ENCODE assay signal across 7 mouse cellular contexts in the genomic region with DNA sequence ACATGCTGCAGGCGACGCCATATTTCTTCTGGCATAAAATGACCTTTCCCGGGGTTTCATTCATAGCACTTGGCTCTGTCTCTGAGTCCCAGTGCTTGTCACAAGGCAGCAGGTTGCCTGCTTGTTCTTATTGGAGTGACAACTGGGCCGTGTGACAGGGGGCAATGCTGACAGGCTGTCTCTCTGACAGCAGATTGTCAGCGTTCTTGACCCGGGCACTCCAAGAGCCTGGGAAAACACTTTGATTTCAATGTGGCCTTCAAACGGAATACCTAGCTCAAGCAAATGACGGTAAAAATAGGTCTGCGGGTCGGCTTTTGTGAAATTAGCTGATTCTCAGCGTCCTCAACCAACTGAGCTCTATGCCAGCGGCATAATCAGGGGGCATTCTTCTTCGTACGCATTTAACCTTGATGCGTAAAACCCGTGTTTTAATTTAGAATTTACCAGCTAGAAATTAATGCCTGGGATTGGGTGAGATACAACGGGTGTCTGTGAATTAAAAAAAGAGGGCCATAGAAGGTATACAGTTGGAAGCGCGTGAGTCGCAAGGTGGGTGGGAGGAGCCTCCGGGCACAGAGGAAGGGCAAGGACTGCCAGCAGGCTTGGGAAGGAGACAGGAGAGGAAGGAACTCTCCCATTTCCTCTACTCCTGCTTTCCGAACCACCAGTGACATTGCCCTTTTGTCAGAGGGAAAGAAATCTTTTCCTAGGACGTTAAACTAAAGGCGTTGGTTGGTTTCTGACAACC. TPM values are rescaled to one million over a fixed set of nuclear protein-coding genes. Genes with fewer than 3 reads are reported as not detected.
A peak's percentile ranks its signal among the peaks of the same experiment; 100 is the strongest.
DNase-seq lines count a peak whose midpoint lies in the region; ATAC-seq and TF ChIP-seq lines count a peak whose summit lies in the region.

No protein-coding gene starts in this region.

- peak overlapping the region; percentile 39 for H3K4me2 ChIP-seq in forebrain, embryonic 16.5 days (ENCODE audit: low read length)
- peak overlapping the region; percentile 31; the same call in 1 of the 2 replicates for H3K4me2 ChIP-seq in kidney, postnatal 0 days (ENCODE audit: low read length)

- no peaks in the 10 kb centered on the region for H3K36me3 ChIP-seq in testis, adult 2 months (ENCODE audit: control insufficient read depth, insufficient read depth, low read length)
- H3K36me3 ChIP-seq in forebrain, embryonic 16.5 days (ENCODE audit: control insufficient read depth, insufficient read depth) = no peaks in the 10 kb centered on the region
- H3K36me3 ChIP-seq in kidney, postnatal 0 days (ENCODE audit: insufficient read depth, low read length) = no peaks in the 10 kb centered on the region

- H3K9me3 ChIP-seq in forebrain, embryonic 16.5 days (ENCODE audit: control insufficient read depth, low read length) = no peaks in the 10 kb centered on the region
- no peaks in the 10 kb centered on the region for H3K9me3 ChIP-seq in kidney, postnatal 0 days (replicated peaks; ENCODE audit: low read length)

- WGBS in forebrain, embryonic 16.5 days = 27% methylated on average over 24 of the region's 24 CpGs
- WGBS in kidney, postnatal 0 days = 65% methylated on average over 24 of the region's 24 CpGs

- TF ChIP-seq POLR2A in testis, adult 2 months (IDR thresholded peaks at IDR 0.05; ENCODE audit: control insufficient read depth, low read depth, low read length) = no peak

- H3K27ac ChIP-seq in testis, adult 2 months (ENCODE audit: control insufficient read depth, insufficient read depth, low read depth, low read length) = no peak overlapping the region
- H3K27ac ChIP-seq in forebrain, embryonic 16.5 days (ENCODE audit: low read length) = 0 out of 2 replicates have a peak overlapping the region, but pooled peaks have one; percentile 17
- H3K27ac ChIP-seq in kidney, postnatal 0 days = no peak overlapping the region
- H3K27ac ChIP-seq in left cerebral cortex, adult 2 months = no peak overlapping the region

- no peaks in the 10 kb centered on the region for H3K27me3 ChIP-seq in testis, adult 2 months (ENCODE audit: control insufficient read depth, insufficient read depth, low read length)
- H3K27me3 ChIP-seq in forebrain, embryonic 16.5 days (replicated peaks; ENCODE audit: control insufficient read depth, insufficient read depth, low read length) = no peaks in the 10 kb centered on the region; the same call in 1 of the 2 replicates
- no peaks in the 10 kb centered on the region for H3K27me3 ChIP-seq in kidney, postnatal 0 days (ENCODE audit: insufficient read depth, low read length)

- no peak for DNase-seq in testis, postnatal 10 days (ENCODE audit: low spot score)
- no peak for DNase-seq in kidney, postnatal 0 days (ENCODE audit: low spot score)
- peak; percentile 67 for DNase-seq in retina, embryonic 14.5 days (ENCODE audit: low spot score)
- DNase-seq in left cerebral cortex, adult 2 months (ENCODE audit: extremely low spot score in 1 of 2, low spot score in 2 of 2) = no peak

- ATAC-seq in forebrain, embryonic 16.5 days = peak; percentile 73
- no peak for ATAC-seq in kidney, postnatal 0 days (replicated peaks; ENCODE audit: low FRiP score, low read depth)
- ATAC-seq in megakaryocyte, adult 5-6 weeks (ENCODE audit: poor library complexity, severe bottlenecking) = no peak

- no peak overlapping the region for H3K9ac ChIP-seq in forebrain, embryonic 16.5 days (replicated peaks; ENCODE audit: low read depth, low read length)
- H3K9ac ChIP-seq in kidney, postnatal 0 days (ENCODE audit: low read depth, low read length) = no peak overlapping the region

- no peak for TF ChIP-seq CTCF in testis, adult 2 months (IDR thresholded peaks at IDR 0.05; ENCODE audit: control insufficient read depth, insufficient read depth, insufficient replicate concordance, low read depth, low read length)
- no peak for TF ChIP-seq CTCF in kidney, postnatal 0 days (IDR thresholded peaks at IDR 0.05; ENCODE audit: low read depth)
- TF ChIP-seq CTCF in left cerebral cortex, adult 2 months (IDR thresholded peaks at IDR 0.05) = no peak

- peak overlapping the region; percentile 38 for H3K4me3 ChIP-seq in testis, adult 2 months (ENCODE audit: control insufficient read depth, low read depth, low read length)
- H3K4me3 ChIP-seq in forebrain, embryonic 16.5 days (replicated peaks; ENCODE audit: low read length) = peak overlapping the region; percentile 26
- H3K4me3 ChIP-seq in kidney, postnatal 0 days (replicated peaks; ENCODE audit: low read depth, low read length) = no peak overlapping the region
- H3K4me3 ChIP-seq in left cerebral cortex, adult 2 months = no peak overlapping the region

- H3K4me1 ChIP-seq in testis, adult 2 months (ENCODE audit: control insufficient read depth, insufficient read depth, low read length) = peaks cover 11% of the 10 kb centered on the region
- H3K4me1 ChIP-seq in forebrain, embryonic 16.5 days (replicated peaks; ENCODE audit: control insufficient read depth, insufficient read depth, low read length) = peaks cover 23% of the 10 kb centered on the region
- H3K4me1 ChIP-seq in kidney, postnatal 0 days (replicated peaks; ENCODE audit: insufficient read depth, low read length) = peaks cover 11% of the 10 kb centered on the region

- intact Hi-C loops in left cerebral cortex, adult 2 months (cut with DNase I) = no loop called here

RNA-seq across cellular contexts. Expression of gene Phlda1, which starts 13.7 kb away (rescaled TPM):
- 0.28 and 1.2 TPM in 2 replicates for polyA plus RNA-seq in testis, adult 2 months (2012; rRNA removed)
- polyA plus RNA-seq in forebrain, embryonic 16.5 days (2015; fragmentation: Nextera tagmentation; extraction: Ambion mirVana) = 24.4 and 25.3 TPM in 2 replicates
- 25.3 and 29.5 TPM in 2 replicates for polyA plus RNA-seq in kidney, postnatal 0 days (2015; fragmentation: Nextera tagmentation; extraction: Ambion mirVana)
- total RNA-seq in left cerebral cortex, adult 2 months (2021) = 10 to 100 TPM; 31.3 to 42.2 TPM
- 8.6 and 9.1 TPM in 2 replicates for total RNA-seq in megakaryocyte, adult 5-6 weeks (2015)
- 0.84 and 1.2 TPM in 2 replicates for total RNA-seq in megakaryocyte, adult 5-6 weeks (2017)

RNA-seq across cellular contexts. Expression of gene Nap1l1, which starts 46.8 kb away (rescaled TPM):
- polyA plus RNA-seq in testis, adult 2 months (2012; rRNA removed) = 16.4 and 23.5 TPM in 2 replicates
- 199 and 215 TPM in 2 replicates for polyA plus RNA-seq in forebrain, embryonic 16.5 days (2015; fragmentation: Nextera tagmentation; extraction: Ambion mirVana)
- 171 and 174 TPM in 2 replicates for polyA plus RNA-seq in kidney, postnatal 0 days (2015; fragmentation: Nextera tagmentation; extraction: Ambion mirVana)
- 100 to 1,000 TPM; 217 to 237 TPM for total RNA-seq in left cerebral cortex, adult 2 months (2021)
- total RNA-seq in megakaryocyte, adult 5-6 weeks (2015) = 369 and 375 TPM in 2 replicates
- total RNA-seq in megakaryocyte, adult 5-6 weeks (2017) = 346 and 431 TPM in 2 replicates

Comparison
In these comparisons a context has a peak if more than half of its experiments do, and no peak if none do; other contexts are left out.
1. H3K4me3 ChIP-seq: peak in testis, adult 2 months (single experiment) and forebrain, embryonic 16.5 days (single experiment); none in kidney, postnatal 0 days (single experiment) and left cerebral cortex, adult 2 months (single experiment).
2. RNA of gene Phlda1, which starts 13.7 kb away (polyA plus RNA-seq): 25.3 to 29.5 TPM in kidney, postnatal 0 days and 24.4 to 25.3 TPM in forebrain, embryonic 16.5 days; 0.28 to 1.2 TPM in testis, adult 2 months; every median in the first group is over 10 times any median in the second.